Mouse (Mus musculus) cortical plate, adult 2 months (tissue): ENCODE measurements around the gene Ccdc130. TPM values are rescaled to one million over a fixed set of nuclear protein-coding genes. Genes with fewer than 3 reads are reported as not detected.

Experiments used
- H3K27ac ChIP-seq: fragments of 200-500 bp; 2 replicates; pipeline ENCODE4 v1.5.1; 2012; ENCODE audit warnings: low read length, control low read depth, inconsistent platforms; ENCODE audit not compliant: insufficient read depth
- H3K4me1 ChIP-seq: fragments of 200-500 bp; 2 replicates; pipeline ENCODE4 v1.6.1; 2011; ENCODE audit warnings: low read length; ENCODE audit not compliant: control insufficient read depth, insufficient read depth
- H3K4me3 ChIP-seq: fragments of 200-500 bp; 2 replicates; pipeline ENCODE4 v1.5.1; 2011; ENCODE audit warnings: mild to moderate bottlenecking, low read length, control low read depth; ENCODE audit not compliant: insufficient read depth
- CTCF ChIP-seq: fragments of 200-500 bp; IDR thresholded peaks from 2 replicates; pipeline ENCODE4 v1.5.1; 2011; ENCODE audit warnings: mild to moderate bottlenecking, control low read depth, low read length; ENCODE audit not compliant: insufficient read depth; ENCODE audit errors: extremely low read depth
- POLR2A ChIP-seq: fragments of 200-500 bp; IDR thresholded peaks from 2 replicates; pipeline ENCODE4 v1.6.1; 2011; ENCODE audit warnings: mild to moderate bottlenecking, low read length, control low read depth; ENCODE audit not compliant: insufficient read depth; ENCODE audit errors: extremely low read depth
- polyA plus RNA-seq: library from polyadenylated mRNA; depleted of rRNA; stranded (reverse); fragments of >200 nt; gene quantifications from 2 replicates; pipeline ENCODE4 v1.2.3, GENCODE M21; 2012; rRNA removed

Gene Ccdc130
- polyA plus RNA-seq, 1 experiment, result 42.5 TPM

- H3K4me3 ChIP-seq, result no peak overlapping the region
- no peak for TF ChIP-seq CTCF
- TF ChIP-seq POLR2A, result no peak
- peak overlapping the region; percentile 70 for H3K27ac ChIP-seq
- H3K4me1 ChIP-seq, result no peaks in the 10 kb centered on the region
Measured at GRCm38 (mm10) chr8:84207811-84208210, 62.4 kb downstream of the Ccdc130 start.

Other genes with a start within 250 kb of the Ccdc130 start
- 2.4 and 2.5 TPM in 2 replicates for gene Palm3, start 248.9 kb downstream of the Ccdc130 start, polyA plus RNA-seq
- gene Il27ra, start 227.8 kb downstream of the Ccdc130 start, polyA plus RNA-seq, result 0.33 and 0.40 TPM in 2 replicates
- gene Rln3, start 225.4 kb downstream of the Ccdc130 start, polyA plus RNA-seq, result not detected in 2 replicates
- gene Gm10643, start 205.2 kb downstream of the Ccdc130 start, polyA plus RNA-seq, result 3.6 and 3.7 TPM in 2 replicates
- gene Rfx1, start 203.5 kb downstream of the Ccdc130 start, polyA plus RNA-seq, result 28.0 and 29.5 TPM in 2 replicates
- gene Dcaf15, start 165.6 kb downstream of the Ccdc130 start, polyA plus RNA-seq, result 29.9 and 33.2 TPM in 2 replicates
- not detected in 2 replicates for gene Podnl1, start 144.4 kb downstream of the Ccdc130 start, polyA plus RNA-seq
- gene Cc2d1a, start 122.4 kb downstream of the Ccdc130 start, polyA plus RNA-seq, result 38.0 and 42.3 TPM in 2 replicates
- 2.7 and 3.0 TPM in 2 replicates for gene 4930432K21Rik, start 122.4 kb downstream of the Ccdc130 start, polyA plus RNA-seq
- 1.8 and 3.6 TPM in 2 replicates for gene Nanos3, start 85.2 kb downstream of the Ccdc130 start, polyA plus RNA-seq
- gene Zswim4, start 33.3 kb downstream of the Ccdc130 start, polyA plus RNA-seq, result 12.2 and 13.6 TPM in 2 replicates
- gene D8Ertd738e, start 20.7 kb downstream of the Ccdc130 start, polyA plus RNA-seq, result 202 and 213 TPM in 2 replicates
- 25.0 and 25.2 TPM in 2 replicates for gene Mri1, start 13.1 kb downstream of the Ccdc130 start, polyA plus RNA-seq
- 140 and 142 TPM in 2 replicates for gene Cacna1a, start 118.1 kb upstream of the Ccdc130 start, polyA plus RNA-seq